Mouse (Mus musculus) hindbrain, embryonic 14.5 days (tissue): Measurements from ENCODE around the gene B3gnt6. TPM values are rescaled to one million over a fixed set of nuclear protein-coding genes. Genes with fewer than 3 reads are reported as not detected.

ENCODE experiments used
- ATAC-seq: fragments of 200-750 bp; cut with Nextera tagmentation; 2 replicates; pipeline ENCODE4 v1.8.0; 2017; ENCODE audit warnings: moderate number of reproducible peaks, mild to moderate bottlenecking, moderate TSS enrichment, moderate library complexity; ENCODE audit not compliant: low FRiP score
- DNase-seq: peaks from one replicate; pipeline ENCODE4 v3.0.0-alpha.2; 2015; ENCODE audit warnings: low spot score
- H3K27ac ChIP-seq: fragments of 300-500 bp; sonication (generic); 2 replicates; pipeline ENCODE4 v1.5.1; 2014; ENCODE audit warnings: mild to moderate bottlenecking, moderate library complexity
- H3K27me3 ChIP-seq: fragments of 300-500 bp; sonication (generic); 2 replicates; pipeline ENCODE4 v1.6.1; 2014; ENCODE audit warnings: mild to moderate bottlenecking, low read length, mixed read lengths; ENCODE audit not compliant: control insufficient read depth, insufficient read depth
- H3K36me3 ChIP-seq: fragments of 300-500 bp; sonication (generic); replicated peaks from 2 replicates; pipeline ENCODE4 v1.6.1; 2014; ENCODE audit not compliant: control insufficient read depth, insufficient read depth
- H3K4me1 ChIP-seq: fragments of 300-500 bp; sonication (generic); replicated peaks from 2 replicates; pipeline ENCODE4 v1.6.1; 2014; ENCODE audit warnings: antibody characterized with exemption, low read length, mixed read lengths; ENCODE audit not compliant: control insufficient read depth, insufficient read depth
- H3K4me2 ChIP-seq: fragments of 300-500 bp; sonication (generic); replicated peaks from 2 replicates; pipeline ENCODE4 v1.6.1; 2014; ENCODE audit warnings: mild to moderate bottlenecking, moderate library complexity
- H3K4me3 ChIP-seq: fragments of 300-500 bp; sonication (generic); replicated peaks from 2 replicates; pipeline ENCODE4 v1.5.1; 2014; ENCODE audit warnings: mild to moderate bottlenecking, low read length
- H3K9ac ChIP-seq: fragments of 300-500 bp; sonication (generic); 2 replicates; pipeline ENCODE4 v1.6.1; 2014
- H3K9me3 ChIP-seq: fragments of 300-500 bp; sonication (generic); 2 replicates; pipeline ENCODE4 v1.6.1; 2016; ENCODE audit warnings: low read length; ENCODE audit not compliant: control insufficient read depth
- WGBS: fragments of 180-500 bp; shearing (Covaris S2); extraction: QIAGEN DNeasy Blood & Tissue Kit; methylation state at CpG from one replicate; pipeline ENCODE4 v1.1.7; 2014; 5-methylcytosine and 5-hydroxymethylcytosine counted together
- polyA plus RNA-seq: library from polyadenylated mRNA; unstranded; fragments of >200 nt; fragmentation: Nextera tagmentation; extraction: Ambion mirVana; gene quantifications from 2 replicates; pipeline ENCODE4 v1.2.1, GENCODE M21; 2014

B3gnt6 gene
- polyA plus RNA-seq, 1 experiment from 2014 or later: 0.31 TPM

- DNase-seq: no peak
- Histone ChIP-seq H3K4me2 (no peak overlapping the region), H3K4me3 (no peak overlapping the region), H3K27ac (no peak overlapping the region), H3K9me3 (no peaks in the 10 kb centered on the region), H3K4me1 (peaks cover 3% of the 10 kb centered on the region; the same call in 1 of the 2 replicates), H3K36me3 (no peaks in the 10 kb centered on the region), H3K9ac (no peak overlapping the region), H3K27me3 (no peaks in the 10 kb centered on the region)
- 78% methylated on average over 6 of the region's 6 CpGs for WGBS
- ATAC-seq: 0 out of 2 replicates have a peak, but pooled peaks have one; percentile 15
These were observed 27.9 kb downstream of the B3gnt6 start for GRCm38 (mm10) chr7:98171141-98172073.

- Histone ChIP-seq H3K27me3 (no peaks in the 10 kb centered on the region), H3K27ac (no peak overlapping the region), H3K9me3 (no peaks in the 10 kb centered on the region), H3K4me2 (no peak overlapping the region), H3K36me3 (no peaks in the 10 kb centered on the region), H3K4me1 (peaks cover 17% of the 10 kb centered on the region), H3K4me3 (no peak overlapping the region), H3K9ac (no peak overlapping the region)
- ATAC-seq: peak; percentile 51; the same call in 1 of the 2 replicates
- no peak for DNase-seq
- WGBS: 51% methylated on average over 10 of the region's 10 CpGs
These were observed 34.2 kb downstream of the B3gnt6 start for GRCm38 (mm10) chr7:98164999-98165528.

- ATAC-seq: no peak
- 73% methylated on average over 9 of the region's 9 CpGs for WGBS
- DNase-seq: no peak
- H3K9me3 ChIP-seq: no peaks in the 10 kb centered on the region
- no peaks in the 10 kb centered on the region for H3K36me3 ChIP-seq
- no peak overlapping the region for H3K4me3 ChIP-seq
- H3K27ac ChIP-seq: no peak overlapping the region
- H3K9ac ChIP-seq: no peak overlapping the region
- no peak overlapping the region for H3K4me2 ChIP-seq
- H3K4me1 ChIP-seq: peaks cover 18% of the 10 kb centered on the region
- no peaks in the 10 kb centered on the region for H3K27me3 ChIP-seq
These were observed 34.8 kb downstream of the B3gnt6 start for GRCm38 (mm10) chr7:98164382-98164998.

- Histone ChIP-seq H3K4me3 (no peak overlapping the region), H3K27ac (no peak overlapping the region), H3K9me3 (no peaks in the 10 kb centered on the region), H3K36me3 (no peaks in the 10 kb centered on the region), H3K27me3 (no peaks in the 10 kb centered on the region), H3K4me1 (peaks cover 18% of the 10 kb centered on the region), H3K9ac (no peak overlapping the region), H3K4me2 (no peak overlapping the region)
- WGBS: 60% methylated on average over 3 of the region's 3 CpGs
- DNase-seq (no peak), ATAC-seq (no peak)
These were observed 35.6 kb downstream of the B3gnt6 start for GRCm38 (mm10) chr7:98163700-98164099.

GRCm38 (mm10) chr7:98162239-98162638 lies 37.0 kb downstream of the B3gnt6 start:
- H3K4me1 ChIP-seq: peaks cover 28% of the 10 kb centered on the region
- DNase-seq (no peak), ATAC-seq (no peak)
- no peaks in the 10 kb centered on the region for H3K36me3 ChIP-seq
- H3K27ac ChIP-seq: no peak overlapping the region
- H3K4me2 ChIP-seq: no peak overlapping the region
- H3K4me3 ChIP-seq: no peak overlapping the region
- no peaks in the 10 kb centered on the region for H3K27me3 ChIP-seq
- no peak overlapping the region for H3K9ac ChIP-seq
- WGBS: 86% methylated on average over 6 of the region's 6 CpGs
- no peaks in the 10 kb centered on the region for H3K9me3 ChIP-seq

GRCm38 (mm10) chr7:98160041-98160740 lies 39.1 kb downstream of the B3gnt6 start:
- 46% methylated on average over 8 of the region's 8 CpGs for WGBS
- peaks cover 34% of the 10 kb centered on the region for H3K4me1 ChIP-seq
- H3K27ac ChIP-seq: no peak overlapping the region
- ATAC-seq (no peak), DNase-seq (no peak)
- H3K4me3 ChIP-seq: no peak overlapping the region
- no peaks in the 10 kb centered on the region for H3K36me3 ChIP-seq
- no peaks in the 10 kb centered on the region for H3K9me3 ChIP-seq
- H3K4me2 ChIP-seq: no peak overlapping the region
- no peaks in the 10 kb centered on the region for H3K27me3 ChIP-seq
- no peak overlapping the region for H3K9ac ChIP-seq

GRCm38 (mm10) chr7:98158481-98158880 lies 40.8 kb downstream of the B3gnt6 start:
- DNase-seq (no peak), ATAC-seq (no peak)
- Histone ChIP-seq H3K4me3 (no peak overlapping the region), H3K4me1 (peaks cover 29% of the 10 kb centered on the region), H3K27ac (no peak overlapping the region), H3K9me3 (no peaks in the 10 kb centered on the region), H3K27me3 (no peaks in the 10 kb centered on the region), H3K9ac (no peak overlapping the region), H3K4me2 (no peak overlapping the region), H3K36me3 (no peaks in the 10 kb centered on the region)
- 67% methylated on average over 7 of the region's 8 CpGs for WGBS

- Histone ChIP-seq H3K27me3 (no peaks in the 10 kb centered on the region), H3K27ac (no peak overlapping the region)
- WGBS: 44% methylated on average over 5 of the region's 5 CpGs
These were observed 41.5 kb downstream of the B3gnt6 start for GRCm38 (mm10) chr7:98157636-98158332.

More at GRCm38 (mm10) chr7:98157636-98158332, 41.5 kb downstream of the B3gnt6 start:
- DNase-seq (no peak), ATAC-seq (no peak)
- Histone ChIP-seq H3K4me1 (peaks cover 29% of the 10 kb centered on the region), H3K4me3 (no peak overlapping the region), H3K9ac (no peak overlapping the region), H3K9me3 (no peaks in the 10 kb centered on the region), H3K36me3 (no peaks in the 10 kb centered on the region), H3K4me2 (no peak overlapping the region)
